Mouse (Mus musculus): ENCODE results near the gene Siglecg. TPM values are rescaled to one million over a fixed set of nuclear protein-coding genes. Genes with fewer than 3 reads are reported as not detected.

The Siglecg gene
- polyA plus RNA-seq, 1 experiment from 2014 or later, result not detected

Small RNA genes lying within 50 kb of the gene (microRNA-seq; reads per million reads assigned to microRNA genes)
- 0.97 reads per million for gene Mir7051

Other genes with a start within 250 kb of the Siglecg start
- 14.8 and 15.4 TPM in 2 replicates for gene Zfp715, start 94.9 kb upstream of the Siglecg start, polyA plus RNA-seq (2016; fragmentation: Nextera tagmentation; extraction: Ambion mirVana)
- 0.09 and 0.33 TPM in 2 replicates for gene Siglecf, start 56.9 kb upstream of the Siglecg start, polyA plus RNA-seq (2016; fragmentation: Nextera tagmentation; extraction: Ambion mirVana)
- gene Lim2, start 19.5 kb downstream of the Siglecg start, polyA plus RNA-seq (2016; fragmentation: Nextera tagmentation; extraction: Ambion mirVana), result not detected in 2 replicates
- 0.51 TPM in 1 of 2 replicates, not detected in the other for gene Nkg7, start 28.9 kb downstream of the Siglecg start, polyA plus RNA-seq (2016; fragmentation: Nextera tagmentation; extraction: Ambion mirVana)
- not detected in 2 replicates for gene Cldnd2, start 32.6 kb downstream of the Siglecg start, polyA plus RNA-seq (2016; fragmentation: Nextera tagmentation; extraction: Ambion mirVana)
- 151 and 161 TPM in 2 replicates for gene Etfb, start 35.9 kb downstream of the Siglecg start, polyA plus RNA-seq (2016; fragmentation: Nextera tagmentation; extraction: Ambion mirVana)
- gene Gm45233, start 35.9 kb downstream of the Siglecg start, polyA plus RNA-seq (2016; fragmentation: Nextera tagmentation; extraction: Ambion mirVana), result 0.47 TPM in 1 of 2 replicates, not detected in the other
- gene Vsig10l, start 54.9 kb downstream of the Siglecg start, polyA plus RNA-seq (2016; fragmentation: Nextera tagmentation; extraction: Ambion mirVana), result 3.1 and 5.0 TPM in 2 replicates
- 2.5 and 2.8 TPM in 2 replicates for gene Iglon5, start 81.9 kb downstream of the Siglecg start, polyA plus RNA-seq (2016; fragmentation: Nextera tagmentation; extraction: Ambion mirVana)
- gene 4931406B18Rik, start 97.7 kb downstream of the Siglecg start, polyA plus RNA-seq (2016; fragmentation: Nextera tagmentation; extraction: Ambion mirVana), result not detected in 2 replicates
- 0.56 and 0.69 TPM in 2 replicates for gene Cd33, start 136.2 kb downstream of the Siglecg start, polyA plus RNA-seq (2016; fragmentation: Nextera tagmentation; extraction: Ambion mirVana)
- 7.5 and 7.8 TPM in 2 replicates for gene Zfp658, start 154.1 kb downstream of the Siglecg start, polyA plus RNA-seq (2016; fragmentation: Nextera tagmentation; extraction: Ambion mirVana)
- 14.6 and 17.1 TPM in 2 replicates for gene Zfp719, start 171.4 kb downstream of the Siglecg start, polyA plus RNA-seq (2016; fragmentation: Nextera tagmentation; extraction: Ambion mirVana)
- gene Zfp819, start 199.0 kb downstream of the Siglecg start, polyA plus RNA-seq (2016; fragmentation: Nextera tagmentation; extraction: Ambion mirVana), result 0.61 and 0.73 TPM in 2 replicates
- not detected in 2 replicates for gene Ceacam18, start 226.5 kb downstream of the Siglecg start, polyA plus RNA-seq (2016; fragmentation: Nextera tagmentation; extraction: Ambion mirVana)